Mouse (Mus musculus) E14TG2a.4 (cell line): ENCODE data around the gene Wdr5.

Experiments used
- CTCF ChIP-seq: conservative IDR thresholded peaks from 2 replicates; pipeline ENCODE4 v1.5.1; 2014; ENCODE audit warnings: low read length
- NANOG ChIP-seq: IDR thresholded peaks from 2 replicates; pipeline ENCODE4 v1.6.1; 2014; ENCODE audit warnings: borderline replicate concordance, low read length, mixed read lengths
- POU5F1 ChIP-seq: IDR thresholded peaks from 2 replicates; pipeline ENCODE4 v1.6.1; 2014; ENCODE audit warnings: low read length, borderline replicate concordance

- TF ChIP-seq CTCF = no peak
- TF ChIP-seq NANOG = no peak
- no peak for TF ChIP-seq POU5F1
Measured at GRCm38 (mm10) chr2:27583019-27583418, 68.1 kb downstream of the Wdr5 start.
